Mouse (Mus musculus): ENCODE data around the gene Gje1.

Gene Gje1

DNA sequence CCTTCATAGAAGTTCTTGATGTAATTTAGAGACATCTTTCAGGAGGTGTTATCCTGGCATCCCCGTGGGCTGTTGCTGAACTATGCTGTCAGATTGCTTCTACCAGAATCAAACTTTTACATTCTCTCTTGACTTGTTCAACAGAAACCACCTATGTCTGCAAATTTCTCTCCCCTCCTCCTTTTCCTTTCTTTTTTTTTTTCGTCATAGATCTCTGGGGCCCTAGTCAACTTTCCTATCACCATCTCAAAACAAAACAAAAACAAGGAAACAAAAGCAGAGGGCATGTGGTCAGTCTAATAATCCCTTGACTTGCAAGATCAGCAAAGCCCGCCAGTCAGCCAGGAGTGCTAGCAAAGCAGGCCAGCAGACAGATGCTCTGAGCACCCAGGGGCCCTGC is at the start of gene Gje1:
Gje1 (minus strand) TSS at position 101 of the 400 bp plus-strand sequence.
- DNase-seq (ENCODE audit: low spot score) = no peak

DNA sequence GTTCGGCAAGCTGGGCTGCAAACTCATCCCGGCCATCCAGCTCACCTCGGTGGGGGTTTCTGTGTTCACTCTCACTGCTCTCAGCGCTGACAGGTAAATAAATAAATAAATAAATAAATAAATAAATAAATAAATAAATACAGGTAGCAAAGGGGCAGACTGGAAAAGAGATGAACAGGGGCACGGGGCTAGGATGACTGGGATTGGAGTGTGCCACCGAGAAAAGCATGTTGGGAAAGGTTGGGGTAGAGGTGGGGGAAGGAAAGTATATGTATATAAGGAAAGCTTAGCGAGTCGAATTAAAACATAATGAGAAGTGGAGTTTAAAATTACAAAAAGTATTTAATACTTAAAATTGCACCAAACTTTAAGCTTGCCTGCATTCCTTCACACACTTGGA is 42.6 kb upstream of the Gje1 start:
- no peak for DNase-seq (ENCODE audit: low spot score)

DNA sequence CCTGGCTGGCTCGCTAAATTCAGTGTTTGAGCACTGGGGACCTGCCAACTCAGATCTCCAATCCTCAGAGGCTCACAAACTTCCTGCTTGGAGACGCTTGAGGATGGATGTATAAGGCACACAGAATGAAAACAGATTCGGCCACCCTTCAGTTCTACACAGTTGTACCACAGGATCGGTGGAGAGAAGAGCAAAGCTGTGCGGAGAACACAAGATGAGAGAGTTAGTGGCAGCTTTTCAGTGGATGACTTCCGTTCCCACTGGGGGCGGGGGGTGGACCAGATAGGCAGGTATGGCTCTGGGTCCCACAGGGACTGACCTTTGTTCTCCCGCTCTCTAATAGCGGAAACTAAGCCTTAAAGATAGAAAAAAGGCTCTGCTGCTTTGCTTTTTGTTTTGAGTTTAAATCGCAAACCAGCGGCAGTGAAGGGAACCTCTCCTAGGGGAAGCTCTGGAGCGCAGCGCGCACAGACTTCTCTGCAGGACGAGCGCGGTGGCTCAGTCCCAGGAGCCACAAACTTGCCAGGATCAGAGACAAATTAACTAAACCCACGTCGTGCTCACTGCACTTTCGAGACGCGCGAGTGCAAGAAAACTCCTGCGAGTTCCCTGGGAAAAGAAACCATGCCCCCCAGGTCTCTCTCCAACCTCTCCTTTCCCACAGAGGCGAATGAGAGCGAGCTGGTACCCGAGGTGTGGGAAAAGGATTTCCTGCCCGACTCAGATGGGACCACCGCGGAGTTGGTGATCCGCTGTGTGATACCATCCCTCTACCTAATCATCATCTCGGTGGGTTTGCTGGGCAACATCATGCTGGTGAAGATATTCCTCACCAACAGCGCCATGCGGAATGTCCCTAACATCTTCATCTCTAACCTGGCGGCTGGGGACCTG is 41.9 kb upstream of the Gje1 start:
- DNase-seq (ENCODE audit: low spot score) = no peak

- no peak for DNase-seq (ENCODE audit: low spot score)
Measured at GRCm38 (mm10) chr10:14734285-14734684, 16.3 kb upstream of the Gje1 start.

- DNase-seq (ENCODE audit: low spot score) = no peak
Measured at GRCm38 (mm10) chr10:14725671-14726070, 7.7 kb upstream of the Gje1 start.

DNA sequence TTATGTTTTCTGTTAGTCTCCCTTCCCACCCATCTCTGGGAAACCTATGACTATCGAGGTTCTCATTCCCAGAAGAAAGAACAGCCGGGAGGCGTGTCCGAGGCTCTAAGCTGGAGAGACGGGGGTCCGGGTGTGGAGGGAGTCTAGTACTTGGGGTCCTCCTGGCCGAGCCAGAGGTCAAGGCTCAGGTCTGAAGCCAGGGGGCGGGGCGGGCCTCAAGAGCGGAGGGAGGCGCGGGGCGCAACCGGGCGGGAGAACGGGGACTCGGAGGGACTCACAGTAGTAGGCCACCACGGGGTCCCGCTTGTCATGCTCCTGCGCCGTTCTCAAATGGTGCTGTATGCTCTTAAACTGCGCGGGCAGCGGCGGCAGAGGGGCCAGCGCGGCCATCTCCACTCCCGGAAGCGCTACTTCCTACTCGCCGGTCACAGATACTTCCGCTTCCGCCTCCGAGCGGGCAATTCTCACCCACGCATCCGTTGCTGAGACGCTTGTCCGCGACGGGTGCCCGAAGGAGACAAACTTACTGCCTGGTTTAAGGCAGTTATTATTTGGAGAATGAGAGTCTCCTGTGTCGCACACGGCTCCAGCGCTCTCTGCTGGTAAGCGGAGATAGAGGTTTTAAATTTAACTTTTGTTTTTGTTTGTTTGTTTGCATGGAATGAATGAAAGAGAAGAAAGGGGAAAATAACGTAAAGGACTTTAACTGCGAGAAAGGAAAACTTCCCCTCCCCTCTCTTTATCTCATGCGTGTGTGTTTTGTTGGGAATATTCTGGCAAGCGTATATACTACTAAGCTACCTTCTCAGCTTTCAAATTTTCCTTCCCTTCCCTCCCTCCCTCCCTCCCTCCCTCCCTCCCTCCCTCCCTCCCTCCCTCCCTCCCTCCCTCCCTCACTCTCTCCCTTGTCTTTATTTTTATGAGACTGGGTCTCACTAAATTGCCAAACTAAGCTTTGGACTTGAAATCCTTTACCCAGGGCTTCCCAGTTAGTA is 12.6 kb downstream of the Gje1 start, which contains the start of the genes Vta1 and Nmbr:
Vta1 (minus strand) TSS at position 489 of the 995 bp plus-strand sequence.
Nmbr (plus strand) TSS at position 520 of the 995 bp plus-strand sequence.
- peak; percentile 96 for DNase-seq (ENCODE audit: low spot score)

DNA sequence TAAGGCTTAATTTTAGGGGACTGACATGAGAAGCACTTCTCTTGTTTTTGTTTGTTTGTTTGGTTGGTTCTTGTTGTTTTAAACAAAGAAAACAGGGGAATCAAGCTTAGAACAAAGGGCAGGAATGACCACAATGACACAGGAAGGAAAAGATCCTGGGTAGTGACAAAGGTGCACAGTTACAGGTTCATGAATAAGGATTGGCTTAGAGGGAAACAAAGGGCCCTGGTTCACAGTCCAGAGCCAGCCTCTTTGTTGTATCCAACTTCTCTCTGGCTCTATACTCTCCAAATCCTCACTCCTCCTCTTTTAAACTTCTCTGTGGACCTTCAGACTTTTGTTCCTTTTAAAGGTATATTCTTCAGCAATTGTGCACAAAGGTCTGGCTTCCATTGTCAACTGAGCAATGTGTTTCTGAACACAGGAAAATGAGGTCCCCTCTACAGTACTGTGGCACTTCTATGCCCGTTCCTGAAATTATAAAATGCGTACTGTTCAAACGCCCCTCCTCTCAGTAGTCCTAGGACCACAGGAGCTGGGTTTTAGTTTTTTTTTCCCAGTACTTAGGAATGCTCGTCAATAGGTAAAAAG is 14.1 kb downstream of the Gje1 start:
- no peak for DNase-seq (ENCODE audit: low spot score)

- no peak for DNase-seq (ENCODE audit: low spot score)
Measured at GRCm38 (mm10) chr10:14703239-14703638, 14.8 kb downstream of the Gje1 start.

- DNase-seq (ENCODE audit: low spot score) = no peak
Measured at GRCm38 (mm10) chr10:14690349-14690748, 27.7 kb downstream of the Gje1 start.

- no peak for DNase-seq (ENCODE audit: low spot score)
Measured at GRCm38 (mm10) chr10:14688785-14689442, 29.1 kb downstream of the Gje1 start.

DNA sequence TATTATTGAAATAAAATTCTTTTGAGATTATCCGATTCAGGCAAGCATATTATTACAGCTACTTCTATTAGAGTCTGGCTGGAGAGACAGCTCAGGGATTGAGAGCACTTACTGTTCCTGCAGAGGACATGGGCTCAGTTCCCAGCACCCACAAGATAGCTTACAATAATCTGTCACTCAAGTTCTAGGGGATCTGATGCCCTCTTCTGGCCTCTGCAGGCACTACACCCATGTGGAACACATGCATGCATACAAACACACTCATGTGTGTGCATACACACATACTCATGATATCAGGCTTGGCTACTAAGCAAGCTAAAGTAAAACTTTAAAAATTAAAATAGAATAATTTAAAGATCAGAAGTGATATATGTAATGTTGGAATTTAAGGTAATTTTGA is 32.4 kb downstream of the Gje1 start:
- no peak for DNase-seq (ENCODE audit: low spot score)

DNA sequence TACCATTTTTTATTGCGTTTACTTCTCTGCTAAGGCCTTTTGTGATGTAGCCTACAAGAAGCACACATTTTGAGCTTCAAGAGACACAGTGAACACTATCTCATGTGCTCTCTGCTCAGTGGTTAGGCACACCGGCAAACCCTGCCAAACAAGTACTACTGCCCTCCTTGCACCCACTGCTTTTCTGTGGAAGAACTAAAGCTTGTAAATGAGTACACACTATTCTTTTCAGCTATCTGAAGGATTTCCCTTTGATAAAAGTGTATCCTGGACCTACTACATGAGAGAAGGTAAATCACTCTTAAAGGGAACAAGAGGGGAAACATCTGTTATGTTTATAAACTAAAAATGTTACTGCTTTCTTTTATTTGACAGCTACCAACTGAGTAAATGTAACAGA is 51.9 kb downstream of the Gje1 start:
- DNase-seq (ENCODE audit: low spot score) = no peak

All from T-cell, adult 2 months (primary cell).